Mouse (Mus musculus) T-helper 17 cell (primary cell): ENCODE results near the gene Rpl18a.

Experiments used
- in situ Hi-C, 2 experiments: fragments of 300-600 bp; cut with MboI, MseI; formaldehyde crosslinking; loops; 1 replicate in 1 of 2; 2 replicates in 1 of 2; pipeline ENCODE4 v1.15.1; 2025; ENCODE audit warnings: high pct_unique_total_duplicates in 2 of 2

The Rpl18a gene

GRCm38 (mm10) chr8:70884683-70885082 lies 12.5 kb downstream of the Rpl18a start:
- in situ Hi-C loops, result no loop called here

DNA sequence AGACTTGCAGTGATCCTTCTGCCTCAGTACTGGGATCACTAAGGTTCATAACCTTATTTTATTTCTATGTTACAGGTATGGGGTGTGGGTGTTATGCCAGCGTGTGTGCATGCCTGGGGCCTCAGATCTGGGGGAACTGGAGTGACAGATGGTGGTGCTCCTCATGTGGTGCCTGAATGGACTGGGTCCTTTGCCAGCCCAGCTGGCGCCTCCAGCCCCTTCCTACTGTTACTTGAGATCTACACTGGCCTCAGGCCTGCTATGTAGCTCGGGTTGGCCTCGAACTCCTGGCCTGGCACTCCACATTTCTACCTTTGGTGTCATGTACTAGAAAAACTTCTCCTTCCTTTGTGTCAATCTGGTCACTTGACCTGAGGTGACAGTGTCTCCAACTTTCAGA lies 13.0 kb downstream of the Rpl18a start:
- in situ Hi-C loops, result no loop called here

- in situ Hi-C loops, result no loop called here
Observed at GRCm38 (mm10) chr8:70880546-70880945, 16.7 kb downstream of the Rpl18a start.

GRCm38 (mm10) chr8:70880126-70880525 lies 17.1 kb downstream of the Rpl18a start:
- in situ Hi-C loops, result no loop called here

GRCm38 (mm10) chr8:70879500-70879899 lies 17.7 kb downstream of the Rpl18a start:
- in situ Hi-C loops, result no loop called here

DNA sequence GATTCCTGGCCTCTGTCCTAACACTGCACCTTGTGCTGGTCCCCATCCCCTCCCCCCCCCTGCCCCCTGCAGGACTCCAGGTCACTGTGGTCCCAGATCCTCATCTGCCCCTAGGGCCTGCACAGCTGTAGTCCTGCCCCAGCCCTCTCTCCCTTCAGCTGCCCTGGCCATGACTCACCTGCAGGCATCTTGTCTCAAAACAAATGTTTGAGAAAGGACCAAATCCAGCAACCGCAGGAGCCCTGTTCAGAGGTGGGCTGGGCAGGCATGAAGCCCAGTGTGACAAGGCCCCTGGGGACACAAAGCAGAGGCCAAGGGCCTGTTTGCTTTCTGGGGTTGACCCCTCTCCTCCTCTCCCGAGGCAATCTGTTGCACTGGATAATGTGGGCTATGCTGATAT lies 19.0 kb downstream of the Rpl18a start:
- in situ Hi-C loops, result no loop called here

- in situ Hi-C loops, result no loop called here
Observed at GRCm38 (mm10) chr8:70876382-70876781, 20.8 kb downstream of the Rpl18a start.

DNA sequence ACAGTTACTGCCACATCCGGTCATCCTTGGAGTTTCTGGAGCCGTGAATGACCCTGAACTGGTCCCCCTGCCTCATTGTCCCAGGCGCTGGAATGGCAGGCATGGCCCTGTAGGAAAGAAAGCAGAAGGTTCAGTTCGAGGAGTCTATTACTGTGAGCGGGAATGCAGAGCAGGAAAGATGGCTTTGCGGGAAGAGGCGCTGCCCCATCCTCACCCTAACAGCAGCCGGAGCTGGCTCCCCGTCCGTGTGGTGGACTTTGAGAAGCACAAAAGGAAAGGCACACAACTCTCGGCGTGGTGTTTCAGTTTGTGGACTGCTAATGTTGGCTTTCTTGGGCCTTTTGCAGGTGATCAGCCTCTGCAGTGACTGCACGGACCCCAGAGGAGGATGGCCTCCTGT lies 22.8 kb downstream of the Rpl18a start:
- in situ Hi-C loops, result no loop called here

DNA sequence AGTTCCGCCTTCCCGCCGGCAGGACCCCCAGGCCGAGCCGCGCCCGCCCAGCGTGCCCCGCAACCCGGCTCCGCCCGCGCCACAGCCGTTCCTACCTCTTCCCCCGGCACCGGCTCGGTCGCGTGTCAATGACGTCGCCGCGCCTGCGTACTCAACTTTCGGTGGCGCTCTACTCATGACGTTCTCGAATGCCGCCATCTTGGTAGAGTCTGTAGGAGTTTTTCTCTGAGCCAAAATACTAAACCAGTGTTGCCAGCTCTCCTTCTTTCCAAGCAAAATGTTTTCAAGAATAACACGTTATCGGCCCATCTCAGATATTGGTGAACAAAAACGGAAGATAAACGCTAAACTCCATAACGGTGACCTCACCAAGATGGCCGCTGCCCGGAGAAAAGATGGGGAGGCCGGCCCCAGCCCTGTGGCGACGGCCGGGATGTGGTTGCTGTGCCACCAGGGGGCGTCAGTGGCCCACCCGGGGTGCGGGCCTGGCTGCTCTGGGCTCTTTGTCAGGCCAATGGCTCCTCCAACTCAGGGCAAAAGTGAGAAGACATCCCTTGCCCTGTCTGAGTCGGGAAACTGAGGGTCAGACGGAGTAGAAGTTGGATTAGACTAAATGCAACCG lies 23.7 kb downstream of the Rpl18a start, which contains the start of gene Ccdc124:
Gene Ccdc124 (minus strand): TSS at position 572 of the 622 bp plus-strand sequence.
- in situ Hi-C loops, result no loop called here

- in situ Hi-C loops, result no loop called here
Observed at GRCm38 (mm10) chr8:70872643-70873363, 24.4 kb downstream of the Rpl18a start.

DNA sequence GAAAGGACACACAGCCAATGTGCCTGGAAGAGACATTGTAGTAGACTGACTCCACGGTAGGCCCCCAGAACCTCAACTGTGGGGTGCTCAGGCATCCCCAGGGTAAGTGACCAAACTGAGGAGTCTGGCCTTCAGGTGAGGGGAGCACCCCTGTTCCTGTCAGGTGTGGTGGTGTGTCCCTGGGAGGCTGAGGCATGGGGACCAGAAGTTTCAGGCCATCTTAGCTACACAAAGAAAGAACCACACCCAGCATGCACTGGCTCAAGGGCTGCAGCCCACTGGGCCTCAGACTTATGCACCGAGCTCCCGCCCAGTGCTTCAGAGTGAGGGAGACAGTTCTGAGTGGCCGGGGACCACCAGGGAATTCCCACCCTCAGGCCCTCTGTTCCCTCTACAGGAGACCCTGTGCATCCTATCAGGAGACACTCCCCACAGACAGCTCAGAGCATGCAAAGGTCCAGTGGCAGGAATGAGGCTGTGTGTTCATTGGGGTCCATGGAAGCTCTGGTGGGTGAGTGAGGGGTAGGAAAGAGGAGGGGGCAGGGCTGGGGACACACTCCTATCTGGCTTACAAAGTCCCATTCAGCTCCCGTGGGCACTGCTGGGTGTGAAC lies 25.9 kb downstream of the Rpl18a start:
- in situ Hi-C loops, result no loop called here

GRCm38 (mm10) chr8:70869601-70870041 lies 27.6 kb downstream of the Rpl18a start:
- in situ Hi-C loops, result no loop called here

DNA sequence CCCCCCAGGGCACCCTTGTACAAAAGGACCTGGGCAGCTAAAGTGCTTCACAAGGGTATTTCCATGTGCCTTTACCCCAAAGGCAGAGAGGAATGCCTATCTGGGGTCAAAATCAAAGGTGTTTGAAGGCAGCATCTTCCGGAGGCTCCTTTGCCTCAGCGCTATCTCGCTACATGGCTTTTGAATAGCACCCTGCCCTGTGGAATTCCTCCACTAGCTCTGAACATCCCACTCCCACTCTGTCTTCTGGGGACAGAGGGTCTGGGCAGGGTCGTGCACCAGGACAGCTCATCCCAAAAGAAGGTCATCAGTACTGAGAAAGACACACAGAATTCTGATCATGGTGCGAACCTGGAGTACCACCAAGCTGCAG lies 28.0 kb downstream of the Rpl18a start:
- in situ Hi-C loops, result no loop called here

DNA sequence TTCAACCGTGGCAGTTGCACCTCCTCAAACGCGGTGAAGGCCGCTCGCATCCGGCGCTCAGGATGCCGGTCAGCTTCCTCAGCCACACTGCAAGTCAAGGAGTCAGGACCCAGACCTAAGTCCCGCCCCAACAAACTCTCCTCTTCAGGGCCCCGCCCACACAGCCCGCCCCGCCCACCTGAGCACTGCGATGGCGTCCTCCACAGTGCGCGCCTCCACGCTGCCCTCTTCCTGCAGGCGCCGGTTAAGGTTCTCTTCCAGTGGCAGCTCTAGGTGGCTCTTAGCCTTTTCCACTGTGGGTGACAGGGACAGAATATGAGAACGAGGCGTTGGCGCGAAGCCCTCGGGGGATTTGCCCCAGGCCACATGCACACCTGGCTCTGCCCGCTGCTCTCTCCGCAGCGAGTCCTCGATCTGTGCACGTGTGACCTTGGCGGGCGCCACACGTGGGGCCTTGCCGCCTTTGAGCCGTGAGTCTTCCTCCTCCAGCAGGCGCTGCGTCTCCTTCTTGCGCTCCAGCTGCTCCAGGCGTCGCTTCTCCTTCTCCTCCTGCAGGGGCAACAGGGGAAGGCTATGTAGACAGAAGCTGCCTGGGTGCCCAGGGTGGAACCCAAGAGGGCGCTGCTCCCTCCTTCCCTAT lies 28.5 kb downstream of the Rpl18a start:
- in situ Hi-C loops, result no loop called here

GRCm38 (mm10) chr8:70866566-70866965 lies 30.6 kb downstream of the Rpl18a start:
- in situ Hi-C loops, result no loop called here

GRCm38 (mm10) chr8:70866001-70866520 lies 31.2 kb downstream of the Rpl18a start:
- in situ Hi-C loops, result no loop called here

DNA sequence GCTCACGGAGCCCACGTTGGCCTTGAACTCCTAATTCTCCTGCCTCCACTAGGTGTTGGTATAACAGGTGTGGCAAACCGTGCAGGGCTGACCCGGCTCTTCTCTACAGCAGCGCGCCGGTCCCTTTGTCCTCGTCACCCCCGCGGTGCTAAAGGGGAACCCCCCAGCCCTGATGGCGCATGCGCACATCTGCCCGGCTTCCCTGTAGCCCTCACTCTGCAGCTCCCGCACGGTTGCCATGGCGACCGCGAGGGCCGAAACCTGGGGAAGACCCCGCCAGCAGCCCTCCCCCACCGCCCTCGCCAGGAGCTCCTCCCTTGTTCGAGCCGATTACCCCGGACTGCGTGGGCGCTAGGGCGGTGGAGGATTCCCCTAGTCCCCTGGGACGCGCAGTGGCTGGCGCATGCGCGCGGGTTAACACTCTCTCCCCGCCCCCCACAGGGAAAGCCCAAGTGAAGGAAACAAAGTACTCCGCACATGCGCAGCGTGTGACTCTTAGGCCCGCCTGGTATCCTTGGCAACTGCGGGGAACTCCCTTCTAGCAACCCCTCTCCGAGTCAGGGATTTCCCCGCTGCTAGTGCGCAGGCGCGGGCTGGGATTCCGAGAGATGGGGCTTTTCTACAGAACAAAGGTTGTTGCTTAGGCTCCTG lies 31.7 kb downstream of the Rpl18a start:
- in situ Hi-C loops, result no loop called here

DNA sequence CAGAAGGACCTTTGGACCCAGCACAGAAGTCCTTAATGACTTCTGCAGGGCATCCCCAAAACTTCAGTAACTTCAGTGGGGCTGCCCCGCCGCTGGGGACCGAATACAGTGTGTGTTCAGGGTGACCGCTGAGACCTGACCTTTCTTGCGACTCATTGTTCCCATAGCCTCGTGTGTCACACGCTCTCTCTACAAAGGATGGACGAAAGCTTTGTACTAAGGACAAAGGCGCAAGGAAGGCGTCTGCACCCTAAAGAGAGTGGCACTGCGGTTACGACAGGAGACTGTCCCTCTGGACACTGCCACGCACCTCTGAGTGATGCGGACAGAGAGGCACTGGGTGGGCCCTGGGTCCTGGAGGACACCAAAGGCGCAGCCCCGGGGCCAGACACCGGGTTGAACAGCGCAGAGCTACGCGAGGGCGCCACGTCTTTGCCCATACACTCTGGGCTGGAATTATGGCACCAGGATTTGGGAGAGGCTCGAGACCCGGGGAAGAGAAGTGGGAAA lies 32.4 kb downstream of the Rpl18a start:
- in situ Hi-C loops, result no loop called here

GRCm38 (mm10) chr8:70863956-70864711 lies 33.1 kb downstream of the Rpl18a start:
- in situ Hi-C loops, result no loop called here

GRCm38 (mm10) chr8:70862824-70863641 lies 34.2 kb downstream of the Rpl18a start, which contains the start of gene Kcnn1:
TSS of gene Kcnn1 (minus strand) at chr8:70863258.
- in situ Hi-C loops, result no loop called here
